Mouse (Mus musculus): Measurements from ENCODE around the gene Tmem141.

Gene Tmem141

GRCm38 (mm10) chr2:25574136-25574535, 47.7 kb downstream of the Tmem141 start:
- H3K27me3 ChIP-seq (ENCODE audit: insufficient read depth, low read length) = peaks cover 39% of the 10 kb centered on the region
- no peak for TF ChIP-seq POU5F1 (IDR thresholded peaks at IDR 0.05; ENCODE audit: borderline replicate concordance, low read length)
- TF ChIP-seq CTCF (conservative IDR thresholded peaks at IDR 0.05; ENCODE audit: low read length) = no peak
- TF ChIP-seq NANOG (IDR thresholded peaks at IDR 0.05; ENCODE audit: borderline replicate concordance, low read length) = no peak
- peaks cover 41% of the 10 kb centered on the region for H3K36me3 ChIP-seq (ENCODE audit: insufficient read depth, low read length)
- H3K9me3 ChIP-seq (ENCODE audit: low read length) = no peaks in the 10 kb centered on the region
- H3K4me3 ChIP-seq (replicated peaks; ENCODE audit: low read length) = peak overlapping the region; percentile 84
- peaks cover 53% of the 10 kb centered on the region for H3K4me1 ChIP-seq (replicated peaks; ENCODE audit: low read depth, low read length)

- Histone ChIP-seq H3K4me1 (replicated peaks; ENCODE audit: low read depth, low read length) (peaks cover 53% of the 10 kb centered on the region), H3K9me3 (ENCODE audit: low read length) (no peaks in the 10 kb centered on the region), H3K4me3 (replicated peaks; ENCODE audit: low read length) (no peak overlapping the region), H3K27me3 (ENCODE audit: insufficient read depth, low read length) (peaks cover 28% of the 10 kb centered on the region), H3K36me3 (ENCODE audit: insufficient read depth, low read length) (peaks cover 48% of the 10 kb centered on the region)
- TF ChIP-seq CTCF (conservative IDR thresholded peaks at IDR 0.05; ENCODE audit: low read length) = no peak
- no peak for TF ChIP-seq NANOG (IDR thresholded peaks at IDR 0.05; ENCODE audit: borderline replicate concordance, low read length)
- TF ChIP-seq POU5F1 (IDR thresholded peaks at IDR 0.05; ENCODE audit: borderline replicate concordance, low read length) = no peak
Measured at GRCm38 (mm10) chr2:25573068-25573467, 48.7 kb downstream of the Tmem141 start.

GRCm38 (mm10) chr2:25571221-25571620, 50.6 kb downstream of the Tmem141 start:
- Histone ChIP-seq H3K36me3 (ENCODE audit: insufficient read depth, low read length) (peaks cover 60% of the 10 kb centered on the region), H3K27me3 (ENCODE audit: insufficient read depth, low read length) (peaks cover 10% of the 10 kb centered on the region), H3K4me3 (replicated peaks; ENCODE audit: low read length) (no peak overlapping the region), H3K4me1 (replicated peaks; ENCODE audit: low read depth, low read length) (peaks cover 45% of the 10 kb centered on the region), H3K9me3 (ENCODE audit: low read length) (no peaks in the 10 kb centered on the region)
- TF ChIP-seq CTCF (conservative IDR thresholded peaks at IDR 0.05; ENCODE audit: low read length) (no peak), NANOG (IDR thresholded peaks at IDR 0.05; ENCODE audit: borderline replicate concordance, low read length) (no peak), POU5F1 (IDR thresholded peaks at IDR 0.05; ENCODE audit: borderline replicate concordance, low read length) (no peak)
